Mouse (Mus musculus) left cerebral cortex, postnatal 25 days (tissue): ENCODE measurements around the gene Fam19a3. TPM values are rescaled to one million over a fixed set of nuclear protein-coding genes. Genes with fewer than 3 reads are reported as not detected.
A peak's percentile ranks its signal among the peaks of the same experiment; 100 is the strongest.
"Not testable (repeated sequence)": the region's sequence is repeated elsewhere in the genome, so short reads cannot be mapped to it uniquely, and the experiment has no call there.

Source experiments
- DNase-seq, 2 experiments: peaks; one replicate each; pipeline ENCODE4 v3.0.0; 2022; ENCODE audit warnings: low spot score in 2 of 2, mixed read lengths in 1 of 2
- intact Hi-C: fragments of 180-260 bp; cut with DNase I; formaldehyde crosslinking; loops from one replicate; pipeline ENCODE4 v1.15.1; 2025
- total RNA-seq, 2 experiments: library from RNA; stranded (reverse); gene quantifications; 2 replicates each; pipeline ENCODE4 v1.2.3; 2021

Gene Fam19a3
- total RNA-seq, 2 experiments from 2014 or later, result 0.09 TPM; not detected in 1

- DNase-seq, result no peak
- intact Hi-C loops, result loop anchor here (5.0 kb wide), 1 partner anchor 286 kb away; no protein-coding TSS in a partner anchor
Measured at GRCm38 (mm10) chr3:104770918-104771317, 10.7 kb downstream of the Fam19a3 start.

- intact Hi-C loops, result loop anchor here (5.0 kb wide), 1 partner anchor 287 kb away; no protein-coding TSS in a partner anchor
Measured at GRCm38 (mm10) chr3:104770035-104770434, 11.6 kb downstream of the Fam19a3 start.

GRCm38 (mm10) chr3:104769135-104769534 is 12.5 kb downstream of the Fam19a3 start:
- intact Hi-C loops, result no loop called here
- DNase-seq, result no peak

More at GRCm38 (mm10) chr3:104770035-104770434, 11.6 kb downstream of the Fam19a3 start:
- peak in 1 of 2 experiments; percentile 36 for DNase-seq

GRCm38 (mm10) chr3:104767716-104768115 is 13.9 kb downstream of the Fam19a3 start:
- intact Hi-C loops, result no loop called here
- no peak for DNase-seq

- intact Hi-C loops, result no loop called here
- no peak for DNase-seq
Measured at GRCm38 (mm10) chr3:104767141-104767540, 14.5 kb downstream of the Fam19a3 start.

- DNase-seq, result no peak
- intact Hi-C loops, result no loop called here
Measured at GRCm38 (mm10) chr3:104765021-104765420, 16.6 kb downstream of the Fam19a3 start.

GRCm38 (mm10) chr3:104762103-104762863 is 19.4 kb downstream of the Fam19a3 start:
- intact Hi-C loops, DNase-seq: not testable (repeated sequence)

- intact Hi-C loops, result no loop called here
- no peak for DNase-seq
Measured at GRCm38 (mm10) chr3:104758869-104759268, 22.8 kb downstream of the Fam19a3 start.

GRCm38 (mm10) chr3:104758406-104758805 is 23.2 kb downstream of the Fam19a3 start:
- intact Hi-C loops, result no loop called here
- DNase-seq, result peak; percentile 46 to 53

- intact Hi-C loops, DNase-seq: not testable (repeated sequence)
Measured at GRCm38 (mm10) chr3:104752845-104753244, 28.8 kb downstream of the Fam19a3 start.

- intact Hi-C loops, result no loop called here
- DNase-seq, result no peak
Measured at GRCm38 (mm10) chr3:104743864-104744263, 37.8 kb downstream of the Fam19a3 start.

GRCm38 (mm10) chr3:104743161-104743560 is 38.5 kb downstream of the Fam19a3 start:
- intact Hi-C loops, result no loop called here
- no peak for DNase-seq

- no peak for DNase-seq
- intact Hi-C loops, result no loop called here
Measured at GRCm38 (mm10) chr3:104741954-104742353, 39.7 kb downstream of the Fam19a3 start.

- no peak for DNase-seq
- intact Hi-C loops, result no loop called here
Measured at GRCm38 (mm10) chr3:104734654-104735053, 47.0 kb downstream of the Fam19a3 start.

- DNase-seq, result no peak
- intact Hi-C loops, result no loop called here
Measured at GRCm38 (mm10) chr3:104732907-104733306, 48.7 kb downstream of the Fam19a3 start.

- intact Hi-C loops, result no loop called here
- DNase-seq, result no peak
Measured at GRCm38 (mm10) chr3:104729270-104729839, 52.3 kb downstream of the Fam19a3 start.

Other genes starting within 250 kb of the Fam19a3 start
- 10 to 100 TPM; 23.0 to 23.2 TPM for gene Slc16a1, start 143.2 kb downstream of the Fam19a3 start, total RNA-seq
- gene Ppm1j, start 784 bp downstream of the Fam19a3 start, total RNA-seq, result under 1 TPM; 0.43 to 0.76 TPM
- gene Rhoc, start 6.5 kb upstream of the Fam19a3 start, total RNA-seq, result 10 to 100 TPM; 32.7 to 33.5 TPM
- gene Mov10, start 36.7 kb upstream of the Fam19a3 start, total RNA-seq, result 10 to 100 TPM in 1 of 2 experiments, 1 to 10 TPM in 1; 8.0 to 10.5 TPM
- gene St7l, start 82.2 kb upstream of the Fam19a3 start, total RNA-seq, result 10 to 100 TPM; 33.0 to 39.3 TPM
- gene Capza1, start 82.7 kb upstream of the Fam19a3 start, total RNA-seq, result 10 to 100 TPM; 34.5 to 40.5 TPM
- 1 to 10 TPM; 2.5 to 2.8 TPM for gene Wnt2b, start 180.1 kb upstream of the Fam19a3 start, total RNA-seq